Comparison of ENCODE assay signal across 9 mouse cellular contexts in the genomic region with DNA sequence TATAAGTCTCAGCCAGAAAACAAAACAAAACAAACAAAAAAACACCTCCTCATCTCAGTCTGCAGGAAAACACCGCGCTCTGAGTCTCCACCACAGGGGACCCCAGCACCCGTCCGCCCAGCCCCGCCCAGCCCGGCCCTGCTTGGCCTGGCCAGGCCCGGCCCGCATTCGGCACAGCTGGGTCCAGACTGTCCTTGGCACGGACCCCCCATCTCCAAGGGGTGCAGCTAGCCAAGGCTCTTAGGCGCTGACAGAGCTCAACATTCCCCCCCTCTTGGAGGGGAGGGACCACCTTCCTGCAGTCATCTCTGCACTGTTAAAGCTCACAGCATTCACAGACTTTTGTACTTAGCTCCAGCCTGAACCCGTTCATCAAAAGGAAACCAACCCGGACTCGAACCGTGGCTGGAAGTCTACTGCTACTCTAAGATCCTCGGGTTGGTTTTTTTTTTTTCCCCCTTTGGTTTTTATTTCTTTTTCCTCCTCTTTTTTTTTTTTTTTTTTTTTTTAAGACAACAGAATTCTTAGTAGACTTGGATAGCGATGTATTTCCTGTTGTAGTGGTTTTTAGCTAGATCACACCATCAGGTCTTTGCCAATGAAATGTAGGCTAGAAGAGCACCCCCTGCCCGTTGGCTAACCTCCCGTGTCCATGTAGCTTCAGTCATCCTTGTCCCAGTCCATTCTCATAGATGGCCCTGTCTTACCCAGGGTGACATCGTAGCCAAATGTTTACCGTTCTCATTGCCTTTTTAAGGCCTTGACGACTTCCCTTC. TPM values are rescaled to one million over a fixed set of nuclear protein-coding genes. Genes with fewer than 3 reads are reported as not detected.
DNase-seq lines count a peak whose midpoint lies in the region; ATAC-seq and TF ChIP-seq lines count a peak whose summit lies in the region.
"Had no signal": no experiment of that assay in that cellular context is flagged by ENCODE, and none has a peak within 500 bp of the region (broad histone marks: within the 10 kb centered on the region; RNA-seq: fewer than 3 reads in every experiment).

No protein-coding gene starts in this region.

- H3K4me2 ChIP-seq in hindbrain, postnatal 0 days (ENCODE audit: low read depth, low read length) = no peak overlapping the region
- no peak overlapping the region for H3K4me2 ChIP-seq in hindbrain, embryonic 13.5 days
- H3K4me2 ChIP-seq in kidney, embryonic 15.5 days = peak overlapping the region; percentile 9; the same call in 1 of the 2 replicates
- H3K4me2 ChIP-seq in intestine, embryonic 16.5 days (ENCODE audit: low read depth, low read length) = no peak overlapping the region

- in situ Hi-C loops in ES-E14 (cut with MboI; ENCODE audit: low sequenced_read_pairs in 2 of 2, unreplicated experiment in 2 of 2) = no loop called here

- TF ChIP-seq CTCF in hindbrain, postnatal 0 days (IDR thresholded peaks at IDR 0.05; ENCODE audit: low read depth) = no peak

- 50% methylated on average over 22 of the region's 22 CpGs for WGBS in hindbrain, postnatal 0 days
- 60% methylated on average over 22 of the region's 22 CpGs for WGBS in hindbrain, embryonic 13.5 days
- WGBS in kidney, embryonic 15.5 days = 67% methylated on average over 22 of the region's 22 CpGs
- WGBS in intestine, embryonic 16.5 days = 63% methylated on average over 22 of the region's 22 CpGs

- no peak overlapping the region for H3K4me3 ChIP-seq in hindbrain, postnatal 0 days (ENCODE audit: low read length)
- no peak overlapping the region for H3K4me3 ChIP-seq in hindbrain, embryonic 13.5 days
- no peak overlapping the region for H3K4me3 ChIP-seq in ES-E14 (ENCODE audit: insufficient read depth in 1 of 2, low read depth in 1 of 2, low read length in 2 of 2, poor library complexity in 1 of 2, severe bottlenecking in 1 of 2)
- H3K4me3 ChIP-seq in kidney, embryonic 15.5 days (replicated peaks) = no peak overlapping the region
- H3K4me3 ChIP-seq in intestine, embryonic 16.5 days (ENCODE audit: low read length) = no peak overlapping the region

- no peak overlapping the region for H3K27ac ChIP-seq in hindbrain, postnatal 0 days
- H3K27ac ChIP-seq in hindbrain, embryonic 13.5 days = no peak overlapping the region
- H3K27ac ChIP-seq in ES-E14 (ENCODE audit: insufficient read depth, low read depth, low read length, poor library complexity, severe bottlenecking) = no peak overlapping the region
- peak overlapping the region; percentile 89; the same call in 1 of the 2 replicates for H3K27ac ChIP-seq in kidney, embryonic 15.5 days
- H3K27ac ChIP-seq in intestine, embryonic 16.5 days (ENCODE audit: low read length) = no peak overlapping the region

- no peaks in the 10 kb centered on the region for H3K27me3 ChIP-seq in hindbrain, postnatal 0 days (ENCODE audit: insufficient read depth, low read length)
- H3K27me3 ChIP-seq in hindbrain, embryonic 13.5 days = no peaks in the 10 kb centered on the region
- no peaks in the 10 kb centered on the region for H3K27me3 ChIP-seq in kidney, embryonic 15.5 days
- no peaks in the 10 kb centered on the region for H3K27me3 ChIP-seq in intestine, embryonic 16.5 days (replicated peaks; ENCODE audit: control insufficient read depth, insufficient read depth, low read length)

- H3K9ac ChIP-seq in hindbrain, postnatal 0 days (replicated peaks; ENCODE audit: low read length) = no peak overlapping the region
- H3K9ac ChIP-seq in hindbrain, embryonic 13.5 days = no peak overlapping the region
- no peak overlapping the region for H3K9ac ChIP-seq in ES-E14 (ENCODE audit: insufficient read depth, low read depth, low read length, poor library complexity, severe bottlenecking)
- no peak overlapping the region for H3K9ac ChIP-seq in kidney, embryonic 15.5 days
- H3K9ac ChIP-seq in intestine, embryonic 16.5 days (ENCODE audit: low read depth, low read length) = no peak overlapping the region

- ATAC-seq in hindbrain, postnatal 0 days = peak; percentile 62; the same call in 1 of the 2 replicates
- ATAC-seq in hindbrain, embryonic 13.5 days (ENCODE audit: low FRiP score) = no peak
- ATAC-seq in kidney, embryonic 15.5 days (replicated peaks; ENCODE audit: low FRiP score) = no peak
- no peak for ATAC-seq in activated CD4-positive, CD25-positive, alpha-beta regulatory T cell, adult 4 months
- ATAC-seq in intestine, embryonic 16.5 days = no peak

- no peaks in the 10 kb centered on the region for H3K36me3 ChIP-seq in hindbrain, postnatal 0 days (ENCODE audit: insufficient read depth, low read length)
- H3K36me3 ChIP-seq in hindbrain, embryonic 13.5 days = no peaks in the 10 kb centered on the region; the same call in 1 of the 2 replicates
- no peaks in the 10 kb centered on the region; the same call in 1 of the 2 replicates for H3K36me3 ChIP-seq in ES-E14 (ENCODE audit: control insufficient read depth, insufficient read depth, low read length, poor library complexity, severe bottlenecking)
- H3K36me3 ChIP-seq in kidney, embryonic 15.5 days = peaks cover 14% of the 10 kb centered on the region; the same call in 1 of the 2 replicates
- H3K36me3 ChIP-seq in intestine, embryonic 16.5 days (ENCODE audit: control insufficient read depth, insufficient read depth, low read length) = no peaks in the 10 kb centered on the region

- no peaks in the 10 kb centered on the region for H3K9me3 ChIP-seq in hindbrain, postnatal 0 days (ENCODE audit: low read length)
- H3K9me3 ChIP-seq in hindbrain, embryonic 13.5 days = no peaks in the 10 kb centered on the region
- no peaks in the 10 kb centered on the region for H3K9me3 ChIP-seq in ES-E14 (ENCODE audit: control insufficient read depth, insufficient read depth, low read depth, low read length)
- H3K9me3 ChIP-seq in kidney, embryonic 15.5 days (replicated peaks) = no peaks in the 10 kb centered on the region
- no peaks in the 10 kb centered on the region for H3K9me3 ChIP-seq in intestine, embryonic 16.5 days (ENCODE audit: control insufficient read depth, low read length)

- H3K4me1 ChIP-seq in hindbrain, postnatal 0 days (ENCODE audit: insufficient read depth, low read length) = no peaks in the 10 kb centered on the region
- H3K4me1 ChIP-seq in hindbrain, embryonic 13.5 days (replicated peaks) = peaks cover 14% of the 10 kb centered on the region
- H3K4me1 ChIP-seq in ES-E14 (ENCODE audit: control insufficient read depth in 2 of 2, insufficient read depth in 2 of 2, low read length in 2 of 2, poor library complexity in 1 of 2) = peaks cover 2 to 22% of the 10 kb centered on the region in 2 experiments; a peak in 2 of 4 replicates
- H3K4me1 ChIP-seq in kidney, embryonic 15.5 days = peaks cover 56% of the 10 kb centered on the region
- no peaks in the 10 kb centered on the region; the same call in 1 of the 2 replicates for H3K4me1 ChIP-seq in intestine, embryonic 16.5 days (ENCODE audit: control insufficient read depth, insufficient read depth, low read length)

- peak; percentile 49 for DNase-seq in adrenal gland, postnatal 10 days
- DNase-seq in adrenal gland, adult 18-20 months (ENCODE audit: low spot score in 2 of 2) = no peak
- DNase-seq in hindbrain, postnatal 0 days (ENCODE audit: low spot score) = peak; percentile 22
- DNase-seq in ES-E14 (ENCODE audit: low read depth, low spot score) = peak; percentile 40
- DNase-seq: liver had no signal

TF ChIP-seq in ES-E14, 5 proteins besides CTCF, POLR2A, EP300 and RAD21:
- TF ChIP-seq MAFK (IDR thresholded peaks at IDR 0.05; ENCODE audit: insufficient read depth, low read depth, low read length) = no peak
- peak; percentile 57; the same call in 1 of the 2 replicates for TF ChIP-seq ZNF384 (IDR thresholded peaks at IDR 0.05; ENCODE audit: low read depth, low read length)

RNA-seq across cellular contexts. Expression of gene Prkab1, which starts 17.8 kb away (rescaled TPM):
- total RNA-seq in adrenal gland, postnatal 10 days (2021) = 10 to 100 TPM; 57.5 to 58.1 TPM
- 10 to 100 TPM; 48.3 to 85.0 TPM for total RNA-seq in adrenal gland, adult 18-20 months (2021)
- 48.9 and 51.0 TPM in 2 replicates for total RNA-seq in hindbrain, postnatal 0 days (2014; rRNA removed)
- polyA plus RNA-seq in hindbrain, postnatal 0 days (2015; fragmentation: Nextera tagmentation; extraction: Ambion mirVana) = 46.7 and 47.1 TPM in 2 replicates
- polyA plus RNA-seq in hindbrain, embryonic 13.5 days (2015; fragmentation: Nextera tagmentation; extraction: Ambion mirVana) = 54.8 and 55.0 TPM in 2 replicates
- total RNA-seq in ES-E14 (2012; rRNA removed) = 21.2 and 22.8 TPM in 2 replicates
- 74.6 and 85.1 TPM in 2 replicates for polyA plus RNA-seq in kidney, embryonic 15.5 days (2015; fragmentation: Nextera tagmentation; extraction: Ambion mirVana)
- polyA plus RNA-seq in activated CD4-positive, CD25-positive, alpha-beta regulatory T cell, adult 4 months (2017; shearing (Covaris generic)) = 10 to 100 TPM; 36.1 to 43.3 TPM
- polyA plus RNA-seq in intestine, embryonic 16.5 days (2015; fragmentation: Nextera tagmentation; extraction: Ambion mirVana) = 74.8 and 83.1 TPM in 2 replicates

Comparison
In these comparisons a context has a peak if more than half of its experiments do, and no peak if none do; other contexts are left out.
1. DNase-seq: peak in adrenal gland, postnatal 10 days (single experiment), hindbrain, postnatal 0 days (single experiment) and ES-E14 (single experiment); none in adrenal gland, adult 18-20 months (0 of 2).